Mouse (Mus musculus) kidney, adult 2 months (tissue): ENCODE measurements at regions not wholly inside any gene's neighbourhood (a gene's known extent, or its start where the extent isn't known, plus 50 kb on each side); places are given as distances from the start of the nearest gene placed in this dataset.

Source experiments
- CTCF ChIP-seq: fragments of 200-500 bp; conservative IDR thresholded peaks from 2 replicates; pipeline ENCODE4 v1.5.1; 2011; ENCODE audit warnings: low read depth, mild to moderate bottlenecking, control low read depth, low read length, moderate library complexity, mixed read lengths; ENCODE audit not compliant: insufficient read depth, insufficient read length
- POLR2A ChIP-seq: fragments of 200-500 bp; IDR thresholded peaks from one replicate; pipeline ENCODE4 v1.6.1; 2011; ENCODE audit warnings: low read depth, low read length, control low read depth

DNA sequence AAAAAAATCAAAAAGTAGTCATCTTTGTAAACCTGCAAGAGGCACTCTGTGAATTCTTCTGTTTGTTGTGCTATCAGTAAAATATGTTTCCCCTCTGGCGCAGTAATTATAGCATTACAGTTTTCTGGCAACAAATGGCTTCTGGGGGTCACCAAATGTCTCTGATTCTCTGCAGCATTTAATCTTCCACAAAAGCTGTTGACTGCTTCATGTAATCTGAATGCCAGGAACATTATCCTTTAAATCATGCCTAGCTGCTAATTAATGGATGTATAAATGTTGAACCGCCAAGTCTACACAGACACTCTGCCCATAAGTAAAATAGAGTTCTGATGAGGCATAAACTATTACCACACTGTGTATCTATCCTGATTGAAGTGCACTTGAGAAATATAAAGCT lies 421.2 kb upstream of the Manea start:
- TF ChIP-seq POLR2A (no peak), CTCF (no peak)
